Mouse (Mus musculus) G1E-ER4 (cell line): ENCODE results near the gene 2310033P09Rik. TPM values are rescaled to one million over a fixed set of nuclear protein-coding genes. Genes with fewer than 3 reads are reported as not detected.

ENCODE experiments used
- GATA1 ChIP-seq: IDR thresholded peaks from one replicate; pipeline ENCODE4 v1.8.0; 2012; ENCODE audit warnings: low read length, inconsistent platforms
- polyA plus RNA-seq: library from polyadenylated mRNA; stranded (reverse); fragments of >175 nt; gene quantifications from 2 replicates; pipeline ENCODE4 v1.2.3, GENCODE M21; 2012

The 2310033P09Rik gene
- polyA plus RNA-seq, 1 experiment: 48.1 TPM

- no peak for TF ChIP-seq GATA1
Measured at GRCm38 (mm10) chr11:59222306-59222705, 14.2 kb downstream of the 2310033P09Rik start.

- TF ChIP-seq GATA1: no peak
Measured at GRCm38 (mm10) chr11:59224025-59224424, 15.9 kb downstream of the 2310033P09Rik start.

- TF ChIP-seq GATA1: no peak
Measured at GRCm38 (mm10) chr11:59224470-59224869, 16.3 kb downstream of the 2310033P09Rik start.

- no peak for TF ChIP-seq GATA1
Measured at GRCm38 (mm10) chr11:59225167-59225566, 17.0 kb downstream of the 2310033P09Rik start.

- TF ChIP-seq GATA1: no peak
Measured at GRCm38 (mm10) chr11:59226251-59226650, 18.1 kb downstream of the 2310033P09Rik start.

GRCm38 (mm10) chr11:59226787-59227603 is 18.9 kb downstream of the 2310033P09Rik start:
- TF ChIP-seq GATA1: no peak

GRCm38 (mm10) chr11:59227604-59228121 is 19.5 kb downstream of the 2310033P09Rik start:
- TF ChIP-seq GATA1: no peak

GRCm38 (mm10) chr11:59228122-59228953 is 20.2 kb downstream of the 2310033P09Rik start, which contains the start of gene Arf1:
Gene Arf1 (minus strand): TSS chr11:59228270.
- no peak for TF ChIP-seq GATA1

- TF ChIP-seq GATA1: no peak
Measured at GRCm38 (mm10) chr11:59230144-59230760, 22.1 kb downstream of the 2310033P09Rik start.

- no peak for TF ChIP-seq GATA1
Measured at GRCm38 (mm10) chr11:59232797-59233196, 24.7 kb downstream of the 2310033P09Rik start.

GRCm38 (mm10) chr11:59238525-59239427 is 30.7 kb downstream of the 2310033P09Rik start:
- no peak for TF ChIP-seq GATA1

- TF ChIP-seq GATA1: no peak
Measured at GRCm38 (mm10) chr11:59239428-59239785, 31.3 kb downstream of the 2310033P09Rik start.

- TF ChIP-seq GATA1: no peak
Measured at GRCm38 (mm10) chr11:59239796-59240195, 31.7 kb downstream of the 2310033P09Rik start.

GRCm38 (mm10) chr11:59241841-59242240 is 33.7 kb downstream of the 2310033P09Rik start:
- TF ChIP-seq GATA1: no peak

GRCm38 (mm10) chr11:59243856-59244255 is 35.7 kb downstream of the 2310033P09Rik start:
- no peak for TF ChIP-seq GATA1
